Mouse (Mus musculus) neural tube, embryonic 13.5 days (tissue): Measurements from ENCODE around the gene Tanc2. TPM values are rescaled to one million over a fixed set of nuclear protein-coding genes. Genes with fewer than 3 reads are reported as not detected.

Experiments used
- ATAC-seq: fragments of 200-750 bp; cut with Nextera tagmentation; 2 replicates; pipeline ENCODE4 v1.8.0; 2017; ENCODE audit warnings: low read depth, mild to moderate bottlenecking, moderate TSS enrichment, moderate library complexity
- H3K27ac ChIP-seq: fragments of 300-500 bp; sonication (generic); replicated peaks from 2 replicates; pipeline ENCODE4 v1.5.1; 2015; ENCODE audit warnings: moderate library complexity, mild to moderate bottlenecking, inconsistent platforms
- H3K27me3 ChIP-seq: fragments of 300-500 bp; sonication (generic); 2 replicates; pipeline ENCODE4 v1.6.1; 2015; ENCODE audit warnings: mild to moderate bottlenecking, inconsistent platforms
- H3K36me3 ChIP-seq: fragments of 300-500 bp; sonication (generic); 2 replicates; pipeline ENCODE4 v1.6.1; 2015; ENCODE audit warnings: mild to moderate bottlenecking, inconsistent platforms
- H3K4me1 ChIP-seq: fragments of 300-500 bp; sonication (generic); replicated peaks from 2 replicates; pipeline ENCODE4 v1.6.1; 2015; ENCODE audit warnings: inconsistent platforms
- H3K4me2 ChIP-seq: fragments of 300-500 bp; sonication (generic); 2 replicates; pipeline ENCODE4 v1.6.1; 2015; ENCODE audit warnings: inconsistent platforms, mild to moderate bottlenecking, moderate library complexity
- H3K4me3 ChIP-seq: fragments of 300-500 bp; sonication (generic); 2 replicates; pipeline ENCODE4 v1.5.1; 2015; ENCODE audit warnings: mild to moderate bottlenecking, inconsistent platforms
- H3K9ac ChIP-seq: fragments of 300-500 bp; sonication (generic); 2 replicates; pipeline ENCODE4 v1.6.1; 2015; ENCODE audit warnings: moderate library complexity, mild to moderate bottlenecking, inconsistent platforms
- H3K9me3 ChIP-seq: fragments of 300-500 bp; sonication (generic); 2 replicates; pipeline ENCODE4 v1.6.1; 2016; ENCODE audit warnings: inconsistent platforms
- WGBS: fragments of 180-500 bp; shearing (Covaris S2); methylation state at CpG from one replicate; pipeline ENCODE4 v1.1.7; 2015; 5-methylcytosine and 5-hydroxymethylcytosine counted together
- polyA plus RNA-seq: library from polyadenylated mRNA; unstranded; fragments of >200 nt; fragmentation: Nextera tagmentation; extraction: Ambion mirVana; gene quantifications from 2 replicates; pipeline ENCODE4 v1.2.1, GENCODE M21; 2015

Tanc2 gene
- polyA plus RNA-seq, 1 experiment from 2014 or later = 34.9 TPM

GRCm38 (mm10) chr11:105655335-105655734 lies 65.5 kb downstream of the Tanc2 start:
- peaks cover 4% of the 10 kb centered on the region; the same call in 1 of the 2 replicates for H3K4me1 ChIP-seq
- ATAC-seq = no peak
- H3K36me3 ChIP-seq = no peaks in the 10 kb centered on the region
- H3K9me3 ChIP-seq = no peaks in the 10 kb centered on the region
- H3K4me2 ChIP-seq = no peak overlapping the region
- H3K27me3 ChIP-seq = no peaks in the 10 kb centered on the region
- WGBS = 72% methylated on average over 4 of the region's 4 CpGs
- no peak overlapping the region for H3K27ac ChIP-seq
- no peak overlapping the region for H3K9ac ChIP-seq
- H3K4me3 ChIP-seq = no peak overlapping the region

GRCm38 (mm10) chr11:105667879-105668278 lies 78.1 kb downstream of the Tanc2 start:
- Histone ChIP-seq H3K36me3 (no peaks in the 10 kb centered on the region), H3K4me2 (no peak overlapping the region), H3K27ac (no peak overlapping the region), H3K27me3 (no peaks in the 10 kb centered on the region), H3K4me1 (no peaks in the 10 kb centered on the region), H3K9ac (no peak overlapping the region), H3K4me3 (no peak overlapping the region), H3K9me3 (no peaks in the 10 kb centered on the region)
- WGBS = 82% methylated on average over 1 of the region's 1 CpGs
- no peak for ATAC-seq

- Histone ChIP-seq H3K9ac (no peak overlapping the region), H3K4me2 (no peak overlapping the region), H3K27me3 (no peaks in the 10 kb centered on the region), H3K4me3 (no peak overlapping the region), H3K27ac (no peak overlapping the region), H3K36me3 (0 out of 2 replicates have a peak, but pooled peaks cover 4% of the 10 kb centered on the region), H3K9me3 (no peaks in the 10 kb centered on the region), H3K4me1 (no peaks in the 10 kb centered on the region)
- no peak for ATAC-seq
- 93% methylated on average over 1 of the region's 1 CpGs for WGBS
Measured at GRCm38 (mm10) chr11:105678996-105679395, 89.2 kb downstream of the Tanc2 start.

GRCm38 (mm10) chr11:105684747-105685146 lies 95.0 kb downstream of the Tanc2 start:
- no peak overlapping the region for H3K4me2 ChIP-seq
- H3K4me1 ChIP-seq = no peaks in the 10 kb centered on the region
- no peaks in the 10 kb centered on the region for H3K9me3 ChIP-seq
- no peak overlapping the region for H3K4me3 ChIP-seq
- no peak for ATAC-seq
- no peaks in the 10 kb centered on the region; the same call in 1 of the 2 replicates for H3K36me3 ChIP-seq
- H3K9ac ChIP-seq = no peak overlapping the region
- H3K27ac ChIP-seq = no peak overlapping the region
- no peaks in the 10 kb centered on the region for H3K27me3 ChIP-seq

- Histone ChIP-seq H3K9me3 (no peaks in the 10 kb centered on the region), H3K36me3 (no peaks in the 10 kb centered on the region), H3K4me1 (no peaks in the 10 kb centered on the region), H3K27me3 (no peaks in the 10 kb centered on the region), H3K4me2 (no peak overlapping the region), H3K4me3 (no peak overlapping the region), H3K27ac (no peak overlapping the region), H3K9ac (no peak overlapping the region)
- no peak for ATAC-seq
- WGBS = 62% methylated on average over 3 of the region's 3 CpGs
Measured at GRCm38 (mm10) chr11:105700528-105700927, 110.7 kb downstream of the Tanc2 start.

GRCm38 (mm10) chr11:105719660-105720059 lies 129.9 kb downstream of the Tanc2 start:
- 54% methylated on average over 1 of the region's 1 CpGs for WGBS
- ATAC-seq = no peak

GRCm38 (mm10) chr11:105731541-105731940 lies 141.8 kb downstream of the Tanc2 start:
- Histone ChIP-seq H3K4me1 (peaks cover 14% of the 10 kb centered on the region), H3K27me3 (no peaks in the 10 kb centered on the region), H3K36me3 (no peaks in the 10 kb centered on the region), H3K4me2 (peak overlapping the region; percentile 46), H3K9me3 (no peaks in the 10 kb centered on the region), H3K4me3 (peak overlapping the region; percentile 18; the same call in 1 of the 2 replicates), H3K9ac (no peak overlapping the region), H3K27ac (peak overlapping the region; percentile 67)
- peak; percentile 90 for ATAC-seq
- WGBS = 22% methylated on average over 6 of the region's 6 CpGs

More at GRCm38 (mm10) chr11:105719660-105720059, 129.9 kb downstream of the Tanc2 start:
- H3K27me3 ChIP-seq = no peaks in the 10 kb centered on the region
- H3K4me2 ChIP-seq = no peak overlapping the region
- H3K4me1 ChIP-seq = no peaks in the 10 kb centered on the region
- no peaks in the 10 kb centered on the region for H3K36me3 ChIP-seq
- H3K9me3 ChIP-seq = no peaks in the 10 kb centered on the region
- H3K4me3 ChIP-seq = no peak overlapping the region
- H3K9ac ChIP-seq = no peak overlapping the region
- H3K27ac ChIP-seq = no peak overlapping the region

- peak overlapping the region; percentile 67 for H3K27ac ChIP-seq
- H3K9me3 ChIP-seq = no peaks in the 10 kb centered on the region
- peak overlapping the region; percentile 46 for H3K4me2 ChIP-seq
- H3K4me3 ChIP-seq = peak overlapping the region; percentile 18
- H3K9ac ChIP-seq = 0 out of 2 replicates have a peak overlapping the region, but pooled peaks have one; percentile 22
- peaks cover 14% of the 10 kb centered on the region for H3K4me1 ChIP-seq
- 0 out of 2 replicates have a peak, but pooled peaks have one; percentile 11 for ATAC-seq
- WGBS = 41% methylated on average over 4 of the region's 4 CpGs
- no peaks in the 10 kb centered on the region for H3K27me3 ChIP-seq
- H3K36me3 ChIP-seq = 0 out of 2 replicates have a peak, but pooled peaks cover under 1% of the 10 kb centered on the region
Measured at GRCm38 (mm10) chr11:105731989-105732531, 142.3 kb downstream of the Tanc2 start.

GRCm38 (mm10) chr11:105743171-105743570 lies 153.4 kb downstream of the Tanc2 start:
- 81% methylated on average over 1 of the region's 1 CpGs for WGBS
- no peak overlapping the region for H3K27ac ChIP-seq
- ATAC-seq = no peak
- no peaks in the 10 kb centered on the region for H3K36me3 ChIP-seq
- H3K4me3 ChIP-seq = no peak overlapping the region
- H3K9me3 ChIP-seq = no peaks in the 10 kb centered on the region
- H3K27me3 ChIP-seq = no peaks in the 10 kb centered on the region
- no peak overlapping the region for H3K9ac ChIP-seq
- no peak overlapping the region for H3K4me2 ChIP-seq
- no peaks in the 10 kb centered on the region; the same call in 1 of the 2 replicates for H3K4me1 ChIP-seq

- H3K27me3 ChIP-seq = no peaks in the 10 kb centered on the region
- no peak overlapping the region for H3K4me2 ChIP-seq
- H3K36me3 ChIP-seq = no peaks in the 10 kb centered on the region
- peak overlapping the region; percentile 9; the same call in 1 of the 2 replicates for H3K27ac ChIP-seq
- H3K9me3 ChIP-seq = no peaks in the 10 kb centered on the region
- ATAC-seq = no peak
- peaks cover 5% of the 10 kb centered on the region; the same call in 1 of the 2 replicates for H3K4me1 ChIP-seq
- no peak overlapping the region for H3K4me3 ChIP-seq
- no peak overlapping the region for H3K9ac ChIP-seq
- WGBS = 81% methylated on average over 2 of the region's 2 CpGs
Measured at GRCm38 (mm10) chr11:105749297-105750071, 159.7 kb downstream of the Tanc2 start.

GRCm38 (mm10) chr11:105758561-105759203 lies 168.9 kb downstream of the Tanc2 start:
- peak overlapping the region; percentile 76 for H3K27ac ChIP-seq

GRCm38 (mm10) chr11:105759413-105759812 lies 169.6 kb downstream of the Tanc2 start:
- peak; percentile 86 for ATAC-seq
- Histone ChIP-seq H3K9me3 (no peaks in the 10 kb centered on the region), H3K4me3 (no peak overlapping the region), H3K9ac (no peak overlapping the region), H3K36me3 (no peaks in the 10 kb centered on the region), H3K4me2 (no peak overlapping the region), H3K27me3 (no peaks in the 10 kb centered on the region), H3K4me1 (peaks cover 27% of the 10 kb centered on the region), H3K27ac (0 out of 2 replicates have a peak overlapping the region, but pooled peaks have one; percentile 76)
- 10% methylated on average over 2 of the region's 2 CpGs for WGBS

More at GRCm38 (mm10) chr11:105758561-105759203, 168.9 kb downstream of the Tanc2 start:
- Histone ChIP-seq H3K4me3 (no peak overlapping the region), H3K27me3 (no peaks in the 10 kb centered on the region), H3K4me1 (peaks cover 27% of the 10 kb centered on the region), H3K9me3 (no peaks in the 10 kb centered on the region), H3K4me2 (0 out of 2 replicates have a peak overlapping the region, but pooled peaks have one; percentile 13), H3K36me3 (no peaks in the 10 kb centered on the region), H3K9ac (0 out of 2 replicates have a peak overlapping the region, but pooled peaks have one; percentile 12)
- WGBS = 13% methylated on average over 7 of the region's 7 CpGs
- peak; percentile 43; the same call in 1 of the 2 replicates for ATAC-seq
